Mouse (Mus musculus) layer of hippocampus, postnatal 14 days (tissue): ENCODE measurements around the gene Gpd1. TPM values are rescaled to one million over a fixed set of nuclear protein-coding genes. Genes with fewer than 3 reads are reported as not detected.
A peak's percentile ranks its signal among the peaks of the same experiment; 100 is the strongest.
"Not testable (repeated sequence)": the region's sequence is repeated elsewhere in the genome, so short reads cannot be mapped to it uniquely, and the experiment has no call there.

Experiments
- DNase-seq, 2 experiments: peaks; one replicate each; pipeline ENCODE4 v3.0.0; 2021 to 2022; ENCODE audit warnings: low spot score in 2 of 2, mixed read lengths in 1 of 2
- total RNA-seq, 2 experiments: library from RNA; stranded (reverse); gene quantifications; 2 replicates each; pipeline ENCODE4 v1.2.3; 2021

The Gpd1 gene
- total RNA-seq, 2 experiments from 2014 or later, result 76.3 to 83.1 TPM

DNA sequence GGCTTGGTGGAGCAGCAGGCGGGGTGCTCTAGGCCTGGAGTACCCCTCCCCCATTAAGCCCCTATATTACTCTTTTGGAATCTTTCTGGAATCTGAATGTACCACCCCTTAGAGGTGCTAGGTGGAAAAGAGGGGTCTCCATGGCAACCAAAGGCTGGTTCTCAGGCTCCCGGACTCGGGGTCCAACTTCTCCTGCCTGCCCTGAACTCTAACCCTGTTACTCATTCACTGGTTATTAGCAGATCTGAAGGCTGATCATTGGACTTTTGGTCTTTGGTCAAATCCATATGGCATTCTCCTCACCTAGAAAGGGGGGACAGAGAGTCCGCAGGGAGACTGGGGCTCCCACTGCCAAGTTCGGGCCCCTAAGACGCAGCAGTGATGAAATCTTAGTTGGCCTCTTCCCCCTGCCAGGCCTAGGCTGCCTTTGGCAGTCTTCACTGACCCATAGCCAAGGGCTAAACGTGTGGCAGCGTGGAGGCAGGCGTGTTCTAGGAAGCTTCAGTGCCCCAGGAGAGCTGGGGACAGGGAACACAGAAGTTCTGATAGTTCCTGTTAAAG lies 1.2 kb downstream of the Gpd1 start:
- DNase-seq, result no peak

DNA sequence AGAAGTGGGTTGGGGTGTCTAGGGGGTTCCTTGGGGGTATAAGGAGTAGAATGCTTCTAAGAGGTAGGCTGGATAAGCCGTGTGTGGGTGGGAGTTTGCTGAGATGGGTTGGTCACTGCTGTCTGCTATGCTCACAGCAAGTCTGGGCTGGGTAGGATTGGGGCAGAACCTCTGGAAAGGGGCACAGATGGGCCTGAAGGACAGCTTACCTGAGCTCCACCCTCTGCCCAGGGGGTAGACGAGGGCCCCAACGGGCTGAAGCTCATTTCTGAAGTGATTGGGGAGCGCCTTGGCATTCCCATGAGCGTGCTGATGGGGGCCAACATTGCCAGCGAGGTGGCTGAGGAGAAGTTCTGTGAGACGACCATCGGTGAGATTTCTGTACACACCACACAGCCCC lies 2.5 kb downstream of the Gpd1 start:
- no peak for DNase-seq

DNA sequence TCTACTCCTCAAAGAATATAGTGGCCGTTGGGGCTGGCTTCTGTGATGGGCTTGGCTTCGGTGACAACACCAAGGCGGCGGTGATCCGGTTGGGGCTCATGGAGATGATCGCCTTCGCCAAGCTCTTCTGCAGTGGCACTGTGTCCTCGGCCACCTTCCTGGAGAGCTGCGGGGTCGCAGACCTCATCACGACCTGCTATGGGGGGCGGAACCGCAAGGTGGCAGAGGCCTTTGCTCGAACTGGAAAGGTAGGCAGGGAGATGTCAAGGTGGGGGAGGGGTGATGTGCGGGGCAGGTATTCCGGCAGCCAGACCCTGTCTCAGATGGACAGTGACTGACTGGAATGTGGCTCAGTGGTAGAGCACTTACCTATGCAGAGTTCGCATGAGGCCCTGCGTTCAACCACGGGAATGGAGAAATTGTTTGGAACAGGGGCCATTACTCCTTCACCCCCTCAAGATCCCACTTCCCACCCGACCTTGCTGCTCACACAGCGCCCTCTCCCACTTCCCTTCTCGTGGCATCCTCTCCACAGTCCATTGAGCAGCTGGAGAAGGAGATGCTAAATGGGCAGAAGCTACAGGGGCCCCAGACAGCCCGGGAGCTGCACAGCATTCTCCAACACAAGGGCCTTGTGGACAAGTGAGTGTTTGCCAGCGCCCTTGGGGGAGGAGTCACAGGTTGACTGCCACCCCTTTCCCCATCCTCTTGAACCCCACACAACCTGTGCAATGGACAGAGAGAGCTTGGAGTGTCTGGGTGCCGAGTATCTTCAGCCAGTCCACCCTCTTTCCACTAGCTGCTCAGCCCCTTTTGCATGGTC lies 4.8 kb downstream of the Gpd1 start:
- DNase-seq, result no peak

DNA sequence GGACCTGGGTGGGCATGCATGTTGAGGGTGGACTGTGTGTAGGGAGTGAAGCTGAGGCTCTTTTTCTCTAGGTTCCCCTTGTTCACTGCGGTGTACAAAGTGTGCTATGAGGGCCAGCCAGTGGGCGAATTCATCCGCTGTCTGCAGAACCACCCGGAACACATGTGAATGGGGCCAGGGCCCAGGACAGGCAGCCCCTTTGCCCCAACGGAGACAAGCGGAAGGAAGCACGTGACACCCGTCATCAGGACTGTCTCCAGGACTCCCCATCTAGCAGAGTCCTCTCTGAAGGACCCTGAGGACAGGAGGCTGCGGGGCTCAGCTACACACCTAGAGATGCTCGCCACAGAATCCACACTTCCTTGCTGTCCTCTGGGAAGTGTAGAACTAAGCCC lies 5.8 kb downstream of the Gpd1 start:
- DNase-seq, result no peak

DNA sequence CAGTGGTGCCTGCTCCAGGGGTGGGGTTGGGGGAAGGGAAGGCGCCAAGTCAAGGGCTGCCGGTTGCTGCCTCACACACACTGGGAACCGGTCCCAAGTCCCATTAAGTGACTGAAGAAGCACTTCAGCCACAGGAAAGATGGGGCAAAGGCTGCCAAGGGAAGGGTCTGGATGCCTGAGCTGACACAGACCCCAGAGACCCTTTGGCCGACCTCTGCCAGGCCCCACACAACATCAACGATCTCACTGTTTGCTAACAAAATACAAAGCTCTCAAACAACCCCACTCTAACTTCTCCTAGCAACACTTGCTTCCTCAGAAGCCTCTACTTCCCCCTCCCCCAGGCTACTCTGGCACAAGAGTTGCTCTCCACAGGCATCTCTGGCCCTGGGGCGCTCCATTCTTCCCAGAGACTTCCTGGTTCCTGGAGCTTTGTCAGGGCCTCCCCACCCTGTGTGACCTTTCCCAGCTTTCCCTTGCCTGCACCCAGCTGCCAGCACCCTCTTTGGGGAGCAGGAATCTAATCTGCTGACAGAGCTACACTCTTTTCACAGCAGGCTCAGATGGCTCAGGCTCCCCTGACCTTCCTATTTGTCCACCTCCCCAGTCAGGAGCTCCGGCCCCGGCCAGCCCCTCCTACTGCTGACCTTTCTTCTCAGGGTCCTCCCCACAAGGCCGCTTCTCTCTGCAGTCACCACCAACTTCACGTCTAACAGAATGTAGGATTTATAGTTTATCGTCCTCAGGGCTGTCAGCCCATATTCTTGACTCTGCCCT lies 6.4 kb downstream of the Gpd1 start:
- DNase-seq, result peak; percentile 68 to 72

DNA sequence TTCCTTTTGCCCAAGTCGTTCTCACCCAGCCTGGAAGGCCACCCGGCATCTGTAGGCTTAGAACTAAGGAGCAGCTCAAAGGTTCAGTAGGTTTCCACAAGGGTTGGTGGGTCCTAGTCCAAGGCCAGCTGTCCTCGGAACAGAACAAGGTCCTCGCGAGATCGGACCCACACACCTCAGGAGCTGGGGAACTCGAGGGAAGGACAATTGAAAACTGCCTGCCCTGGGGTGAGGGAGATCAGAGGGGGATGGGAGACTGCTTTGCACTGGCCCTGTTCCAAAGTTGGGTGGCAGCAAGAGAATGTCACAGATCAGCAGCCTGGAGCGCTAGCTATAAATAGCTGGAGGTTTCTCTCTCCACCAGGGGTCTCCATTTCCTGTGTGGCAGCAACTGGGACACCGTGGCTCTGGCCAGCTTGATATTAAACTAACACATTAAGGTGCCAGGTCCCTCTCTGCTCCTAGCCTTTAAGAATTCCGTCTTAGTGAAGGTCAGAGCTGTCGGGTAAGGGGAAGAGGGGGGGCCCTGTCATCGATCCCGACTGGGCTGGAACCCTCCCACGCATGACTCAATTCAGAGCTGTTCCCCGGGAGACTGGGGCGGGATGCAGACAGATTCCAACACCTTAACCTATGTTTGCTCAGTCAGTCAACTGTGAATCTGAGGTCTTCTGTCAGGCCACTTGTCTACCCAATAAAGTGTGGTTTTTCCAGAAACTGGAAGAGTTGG lies 7.1 kb downstream of the Gpd1 start:
- DNase-seq, result peak; percentile 80 to 86

DNA sequence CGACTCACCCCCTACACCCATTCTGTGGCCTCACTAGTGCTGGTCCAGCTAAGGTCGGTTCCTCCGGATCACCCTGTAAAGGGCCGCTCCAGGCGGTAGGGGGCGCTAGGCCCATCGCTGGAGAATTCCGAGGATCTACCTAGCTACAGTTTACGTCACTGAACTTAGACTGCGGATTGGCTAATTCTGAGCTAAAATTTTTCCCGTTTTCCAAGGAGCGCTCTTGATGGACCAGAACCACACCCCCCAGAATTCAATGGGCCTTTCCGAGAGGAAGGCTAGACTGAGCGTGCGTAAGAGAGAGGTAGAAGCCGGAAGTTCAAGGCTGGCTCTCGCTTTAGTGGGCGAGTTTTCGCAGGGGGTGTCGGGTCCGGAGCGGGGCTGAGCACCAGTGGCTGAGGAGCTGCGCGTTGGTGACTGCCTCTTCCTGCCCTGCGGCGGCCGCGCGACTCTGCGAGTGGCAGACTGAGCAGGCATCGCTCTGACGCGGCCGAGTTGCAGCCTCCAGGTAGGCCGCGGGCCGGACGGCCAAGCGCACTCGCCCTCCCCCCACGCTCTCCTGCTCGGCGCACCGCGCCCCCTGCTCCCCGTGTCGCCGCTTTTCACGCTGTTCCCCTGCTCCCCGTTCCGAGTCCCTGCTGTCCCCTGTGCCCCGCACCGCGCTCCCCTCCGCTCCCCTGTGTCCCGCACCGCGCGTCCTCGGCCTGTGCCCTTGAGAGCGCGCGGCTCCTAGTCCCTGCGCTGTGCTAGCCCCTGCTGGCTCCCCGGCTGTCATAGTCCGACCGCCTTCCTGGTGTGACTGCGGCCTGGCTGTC lies 8.2 kb downstream of the Gpd1 start, which contains the start of gene Cox14:
Cox14 (plus strand) TSS at position 278 of the 815 bp plus-strand sequence.
- peak; percentile 96 to 99 for DNase-seq

DNA sequence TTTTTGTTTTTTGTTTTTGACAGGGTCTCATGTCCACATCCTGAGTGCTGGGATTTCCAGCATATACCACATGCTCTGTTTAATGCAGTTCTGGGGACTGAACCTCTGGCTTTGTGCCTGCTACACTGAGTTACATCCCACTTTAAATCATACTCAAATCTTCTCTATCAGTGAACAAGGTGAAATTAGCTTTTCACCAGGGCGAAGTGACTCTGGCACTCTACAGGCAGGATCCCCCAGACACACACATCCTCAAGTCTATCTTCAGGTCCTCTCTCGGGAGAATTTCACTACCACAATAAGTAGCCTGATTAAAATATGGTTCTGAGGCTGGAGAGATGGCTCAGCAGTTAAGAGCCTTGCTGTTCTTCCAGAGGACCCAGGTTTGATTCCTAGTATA lies 9.2 kb downstream of the Gpd1 start:
- no peak for DNase-seq

DNA sequence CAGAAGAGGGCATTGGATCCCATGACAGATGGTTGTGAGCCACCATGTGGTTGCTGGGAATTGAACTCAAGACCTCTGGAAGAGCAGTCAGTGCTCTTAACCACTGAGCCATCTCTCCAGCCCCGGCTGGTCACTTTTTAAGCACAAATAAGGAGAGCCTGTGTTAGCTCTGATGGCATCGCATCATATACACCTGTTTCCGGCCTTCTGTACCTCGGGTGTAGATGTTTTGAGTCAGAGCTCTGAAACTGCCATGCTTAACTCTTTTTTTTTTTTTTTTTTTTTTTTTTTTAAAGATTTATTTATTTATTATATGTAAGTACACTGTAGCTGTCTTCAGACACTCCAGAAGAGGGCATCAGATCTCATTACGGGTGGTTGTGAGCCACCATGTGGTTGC lies 9.7 kb downstream of the Gpd1 start:
- not testable (repeated sequence) for DNase-seq

DNA sequence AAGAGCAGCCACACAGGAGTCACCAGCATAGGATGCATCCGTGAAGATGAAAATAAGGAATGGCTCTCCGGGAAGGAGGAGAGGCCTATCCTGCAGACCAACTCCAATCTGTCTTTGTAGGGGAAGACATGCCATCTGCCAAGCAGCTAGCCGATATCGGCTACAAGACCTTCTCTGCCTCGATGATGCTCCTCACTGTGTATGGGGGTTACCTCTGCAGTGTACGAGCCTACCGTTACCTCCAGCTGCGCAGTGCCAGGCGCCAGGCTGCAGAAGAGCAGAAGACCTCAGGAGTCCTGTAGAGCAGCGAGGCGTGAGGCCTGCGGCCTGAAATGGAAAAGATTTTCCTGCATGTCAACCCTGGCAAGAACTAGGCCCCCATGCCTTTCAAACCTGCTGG lies 10.2 kb downstream of the Gpd1 start:
- DNase-seq, result no peak

DNA sequence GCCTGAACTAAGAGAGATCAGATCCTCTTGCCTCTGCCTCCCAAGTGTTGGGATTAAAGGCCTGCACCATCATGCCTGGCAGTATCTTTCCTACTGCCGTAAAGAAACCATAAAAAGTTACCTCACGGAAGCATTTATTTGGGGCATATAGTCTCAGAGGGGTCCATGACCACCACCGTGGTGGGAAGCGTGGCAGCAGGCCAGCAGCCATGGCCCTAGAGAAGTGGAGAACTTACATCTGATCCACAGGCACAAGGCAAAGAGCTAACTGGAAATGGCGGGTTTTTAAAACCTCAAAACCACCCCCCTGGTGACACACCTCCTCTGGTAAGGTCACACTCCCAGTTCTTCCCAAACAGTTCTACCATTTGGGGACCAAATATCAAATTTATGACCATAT lies 10.9 kb downstream of the Gpd1 start:
- DNase-seq, result no peak

DNA sequence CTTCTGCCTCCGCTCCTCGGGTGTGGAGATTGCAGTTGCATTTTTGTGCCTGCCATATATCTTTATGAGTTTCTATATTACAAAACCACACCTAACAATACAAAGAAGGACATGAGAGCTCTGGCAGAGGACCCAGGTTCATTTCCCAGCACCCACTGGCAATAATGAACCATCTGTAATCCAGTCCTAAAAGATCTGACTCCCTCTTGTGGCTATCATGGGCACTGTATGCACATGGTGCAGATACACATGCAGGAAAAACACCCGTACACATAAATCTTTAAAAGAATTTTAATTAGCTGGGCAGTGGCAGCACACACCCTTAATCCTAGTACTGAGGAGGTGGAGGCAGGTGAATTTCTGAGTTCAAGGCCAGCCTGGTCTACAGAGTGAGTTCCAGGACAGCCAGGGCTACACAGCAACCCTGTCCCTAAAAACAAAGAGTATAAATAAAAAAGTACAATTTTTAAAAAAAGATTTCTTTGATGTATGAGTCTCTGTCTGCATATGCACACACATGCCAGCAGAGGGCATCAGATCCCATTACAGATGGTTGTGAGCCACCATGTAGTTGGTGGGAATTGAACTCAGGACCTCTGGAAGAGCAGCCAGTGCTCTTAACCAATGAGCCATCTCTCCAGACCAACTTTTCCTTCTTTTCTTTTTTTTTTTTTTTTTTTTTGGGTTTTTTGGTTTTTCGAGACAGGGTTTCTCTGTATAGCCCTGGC lies 11.9 kb downstream of the Gpd1 start:
- no peak for DNase-seq

DNA sequence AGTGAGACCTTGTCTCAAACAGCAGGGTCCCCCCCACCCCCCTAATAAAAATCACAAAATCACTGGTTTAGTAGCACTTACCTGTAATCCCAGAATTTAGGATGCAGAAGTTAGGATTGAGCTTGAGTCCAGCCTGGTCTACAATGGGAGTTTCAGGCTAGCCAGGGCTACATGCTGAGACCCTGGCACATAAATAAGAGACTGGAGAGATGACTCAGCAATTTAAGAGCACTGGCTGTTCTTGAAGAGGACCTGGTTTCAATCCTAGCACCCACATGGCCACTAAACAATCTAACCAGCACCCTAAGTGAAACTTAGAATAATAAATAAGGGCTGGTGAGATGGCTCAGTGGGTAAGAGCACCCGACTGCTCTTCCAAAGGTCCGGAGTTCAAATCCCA lies 13.9 kb downstream of the Gpd1 start:
- DNase-seq, result no peak

DNA sequence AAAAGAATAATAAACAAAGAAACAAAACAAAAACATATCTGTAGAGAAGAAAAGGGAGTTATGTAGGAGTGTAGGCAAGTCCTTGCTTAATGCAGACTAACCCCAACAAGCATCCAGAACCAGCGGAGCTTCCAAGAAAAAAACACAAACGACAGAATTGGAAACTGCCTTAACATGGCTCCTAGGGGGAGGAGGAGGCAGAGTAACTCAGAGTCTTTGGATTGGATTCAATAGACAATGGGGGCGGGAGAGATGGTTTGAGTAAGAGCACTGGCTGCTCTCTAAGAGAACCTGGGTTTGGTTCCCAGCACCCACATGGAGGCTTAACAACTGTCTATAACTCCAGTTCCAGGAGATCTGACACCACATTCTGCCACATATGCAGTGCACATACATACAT lies 14.4 kb downstream of the Gpd1 start:
- no peak for DNase-seq

DNA sequence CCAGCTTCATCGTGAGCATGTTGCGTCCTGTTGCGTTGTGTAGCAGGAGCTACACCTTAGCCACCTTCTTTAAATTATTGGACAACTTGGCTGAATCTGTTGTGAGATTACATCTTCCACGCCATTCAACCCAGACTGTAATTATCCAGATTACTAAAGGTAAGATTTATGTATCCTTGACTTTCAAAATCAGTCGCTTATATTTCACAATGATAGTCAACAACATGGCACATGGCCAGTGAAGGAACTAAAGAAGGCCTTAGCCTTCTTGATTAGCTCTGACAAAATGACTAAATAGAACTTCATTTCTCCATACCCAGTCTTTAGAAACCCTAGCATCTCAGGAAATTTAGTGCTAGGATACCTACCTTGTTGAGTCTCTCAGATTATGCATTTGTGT lies 15.9 kb downstream of the Gpd1 start:
- DNase-seq, result no peak

DNA sequence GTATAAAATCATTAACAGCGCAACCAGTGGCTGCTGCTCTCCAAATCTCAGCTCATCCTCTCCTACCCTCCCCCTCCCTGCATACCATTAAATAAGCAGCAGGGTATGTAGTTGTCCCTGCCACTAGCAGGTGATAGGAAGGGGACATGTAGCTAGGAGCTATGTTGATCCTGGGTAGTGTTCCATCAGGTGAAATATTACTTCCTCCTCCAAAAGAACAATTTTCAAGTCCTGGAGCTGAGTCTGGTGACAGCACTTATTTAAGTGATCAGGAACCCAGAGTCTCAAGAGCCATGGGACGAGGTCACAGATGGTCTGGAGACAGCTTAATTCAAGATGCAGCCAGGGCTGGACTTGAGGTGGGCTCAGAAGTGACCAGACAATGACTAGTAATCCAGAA lies 18.3 kb downstream of the Gpd1 start:
- DNase-seq, result peak; percentile 100

DNA sequence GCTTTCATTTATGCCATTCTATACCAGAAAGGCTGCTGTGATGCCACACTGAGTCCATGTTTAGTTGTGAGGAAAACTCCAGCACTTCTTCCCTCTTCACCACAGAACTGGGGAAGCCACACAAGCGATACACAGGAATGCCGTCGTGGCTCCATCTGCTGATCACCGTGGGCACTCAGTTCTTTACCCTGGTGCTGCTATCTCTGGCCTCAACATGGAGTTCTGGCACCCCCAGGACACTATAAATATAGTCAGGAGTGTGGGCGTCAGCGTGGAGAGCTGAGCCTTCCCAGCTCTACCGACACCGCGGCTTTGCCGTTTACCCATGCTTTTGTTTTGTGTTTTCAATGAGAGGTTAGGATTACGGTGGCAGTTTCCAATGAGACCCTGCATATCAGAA lies 19.4 kb downstream of the Gpd1 start:
- no peak for DNase-seq

DNA sequence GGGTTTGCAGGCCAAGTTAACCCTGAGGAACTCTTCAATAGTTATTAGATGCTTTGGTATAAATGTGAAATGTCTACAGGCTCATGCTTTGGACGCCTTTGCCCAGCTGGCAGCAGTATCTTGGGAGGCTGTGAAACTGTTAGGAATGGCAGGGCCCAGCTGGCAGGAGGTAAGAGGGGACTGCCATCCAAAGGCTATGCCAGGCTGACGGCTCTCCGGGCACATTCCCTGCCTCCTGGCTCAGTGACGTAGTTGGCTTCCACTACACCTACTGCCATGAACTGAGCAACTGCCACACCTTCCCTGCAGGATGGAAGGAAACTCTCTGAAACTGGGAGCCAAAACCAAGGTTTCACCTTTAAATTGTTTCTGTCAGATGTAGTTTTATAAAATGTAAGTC lies 22.9 kb downstream of the Gpd1 start:
- no peak for DNase-seq

DNA sequence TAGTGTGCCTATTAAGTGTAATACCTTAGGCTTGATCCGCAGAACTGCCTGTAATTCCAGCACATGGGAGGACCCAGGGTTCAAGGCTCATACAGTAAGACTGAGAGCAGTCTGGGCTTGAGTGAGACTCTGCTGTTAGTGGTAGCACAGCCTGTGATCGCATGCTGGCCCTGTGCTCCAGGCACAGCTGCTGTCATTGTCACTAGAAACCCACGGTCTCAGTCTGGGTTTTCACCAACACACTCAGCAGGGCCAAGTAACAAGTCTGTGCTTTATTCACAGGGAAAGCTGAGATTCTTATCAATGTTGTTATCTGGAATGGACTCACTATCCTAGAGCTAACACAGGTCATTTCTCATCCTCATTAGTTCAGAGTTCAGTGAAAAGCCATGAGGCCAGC lies 36.9 kb downstream of the Gpd1 start:
- DNase-seq, result peak; percentile 11 to 59

DNA sequence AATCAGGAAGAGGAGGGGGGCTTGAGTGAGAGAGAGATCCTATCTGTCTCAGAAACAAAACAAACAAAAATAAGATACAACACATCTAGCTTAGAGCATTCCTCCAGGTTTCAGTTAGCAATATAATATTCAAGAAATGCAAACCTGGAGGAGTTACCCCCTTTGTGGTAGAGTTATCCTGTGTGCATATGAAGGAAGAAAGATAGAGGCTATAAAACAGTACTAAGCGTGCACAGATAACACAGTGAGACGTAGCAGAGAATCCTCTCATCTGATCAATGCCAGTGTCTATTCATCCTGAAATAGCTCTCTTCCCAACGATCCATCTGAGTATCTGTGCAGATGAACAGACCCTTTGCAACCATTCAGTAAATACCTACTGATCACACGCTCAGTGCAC lies 50.2 kb downstream of the Gpd1 start:
- no peak for DNase-seq
